Mouse (Mus musculus): ENCODE measurements around the gene Lamb3. TPM values are rescaled to one million over a fixed set of nuclear protein-coding genes. Genes with fewer than 3 reads are reported as not detected.

Lamb3 gene
- total RNA-seq, 2 experiments from 2014 or later: 1.2 to 1.8 TPM

DNA sequence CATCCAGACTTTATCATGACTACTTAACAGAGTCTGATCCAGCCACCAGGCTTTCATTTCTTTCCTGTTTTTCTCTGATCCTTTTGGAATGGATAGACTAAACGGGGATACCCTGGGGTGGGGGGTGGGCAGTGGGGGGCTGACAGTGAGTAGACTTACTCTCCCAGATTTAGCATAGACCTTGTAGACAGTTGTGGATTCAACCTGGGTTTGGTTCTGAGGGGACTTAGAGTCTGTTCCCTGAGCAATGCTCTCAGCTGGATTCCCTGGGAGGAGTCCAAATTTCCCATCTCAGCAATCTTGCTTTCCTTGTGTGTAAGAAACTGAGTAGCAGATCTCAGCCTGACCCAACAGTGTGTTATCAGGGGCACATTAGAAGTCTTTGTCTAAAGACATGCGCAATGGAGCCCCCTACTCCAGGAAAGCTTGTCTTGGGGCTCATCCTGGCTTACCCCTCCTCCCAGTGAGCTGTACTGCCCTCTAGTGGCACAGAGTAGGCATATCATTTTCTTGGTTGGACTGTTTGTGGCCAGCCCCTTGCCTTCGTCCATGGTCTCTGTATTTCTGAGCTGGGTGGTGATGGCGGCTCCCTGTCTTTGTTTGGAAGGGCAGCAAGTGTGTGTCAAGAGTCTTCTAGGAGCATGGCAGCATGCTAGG lies 169.1 kb downstream of the Lamb3 start:
- peak; percentile 63 to 73 for DNase-seq (ENCODE audit: low spot score in 2 of 2)

DNA sequence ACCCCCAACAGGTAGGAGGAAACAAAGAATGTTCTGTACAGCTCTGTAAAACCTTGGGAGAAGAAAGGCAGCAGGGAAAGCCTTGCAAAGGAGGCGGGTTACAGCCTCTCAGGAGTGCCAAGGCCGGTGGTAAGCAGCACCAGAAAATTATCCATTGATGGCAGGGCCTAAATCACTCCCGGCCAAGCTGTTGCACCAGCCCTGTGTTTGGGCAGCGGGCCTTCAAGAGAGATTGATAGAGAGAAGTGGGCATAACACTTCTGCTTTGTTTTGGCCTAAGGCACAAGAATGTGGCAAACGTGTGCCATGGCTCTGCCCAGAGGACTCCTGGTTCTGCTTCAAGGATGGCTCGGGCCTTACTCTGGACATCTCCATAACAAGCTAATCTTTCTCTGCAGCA lies 172.1 kb downstream of the Lamb3 start:
- no peak for DNase-seq (ENCODE audit: low spot score in 2 of 2)

DNA sequence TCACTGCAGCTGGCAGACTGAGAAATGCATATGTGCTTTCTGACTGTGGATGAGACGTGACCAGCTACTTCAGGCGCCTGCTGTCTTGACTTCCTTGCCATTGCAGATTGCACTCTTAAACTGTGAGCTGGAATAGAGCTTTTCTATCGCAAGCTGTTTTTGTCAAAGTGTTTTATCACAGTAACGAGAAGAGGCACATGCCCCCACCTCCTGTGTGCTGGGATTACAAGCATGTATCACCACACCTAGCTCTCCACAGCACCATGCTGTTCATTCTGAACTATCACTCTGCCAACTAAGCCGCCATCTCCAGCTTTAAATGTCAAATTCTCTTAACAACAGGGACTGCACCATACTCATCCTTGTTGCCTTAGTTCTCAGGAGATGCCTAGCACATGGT lies 173.4 kb downstream of the Lamb3 start:
- no peak for DNase-seq (ENCODE audit: low spot score in 2 of 2)

DNA sequence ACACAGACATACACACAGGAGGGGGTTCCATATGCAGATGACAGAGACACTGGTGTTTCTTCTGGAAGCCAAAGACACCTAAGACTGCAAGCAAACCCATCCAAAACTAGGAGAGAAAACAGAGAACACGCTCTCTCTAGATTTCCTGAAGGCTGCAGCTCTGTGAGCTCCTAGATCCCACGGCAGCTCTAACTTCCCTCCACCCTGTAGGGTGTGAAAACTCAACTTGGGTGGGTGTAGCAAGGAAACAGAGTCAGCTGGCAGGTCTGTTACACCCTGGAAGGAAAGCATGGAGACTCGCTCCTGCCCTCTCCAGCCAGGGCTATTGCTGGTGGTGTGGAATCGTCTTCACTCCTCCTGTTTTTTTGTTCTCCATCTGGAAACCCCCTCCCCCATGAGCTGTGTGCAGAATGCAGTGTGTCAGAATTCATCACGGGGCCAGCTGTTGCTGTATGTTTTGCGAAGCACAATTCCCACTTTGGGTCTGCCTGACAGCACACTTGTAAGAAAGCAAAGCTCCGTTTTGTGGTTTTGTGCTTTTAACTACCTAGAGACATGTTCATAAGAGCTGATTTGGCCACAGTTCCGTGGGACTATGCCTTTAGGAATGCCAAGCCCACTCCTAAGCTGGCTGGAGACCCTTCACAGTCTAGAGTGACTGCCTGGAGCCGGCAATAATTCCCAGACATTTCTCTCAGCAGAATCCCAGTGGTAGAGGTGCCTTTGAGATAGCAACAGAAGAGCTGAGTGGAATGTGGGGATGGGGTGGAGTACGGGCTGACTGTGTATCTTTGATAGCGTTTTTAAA lies 174.3 kb downstream of the Lamb3 start:
- DNase-seq (ENCODE audit: low spot score in 2 of 2): peak in 1 of 2 experiments; percentile 32

DNA sequence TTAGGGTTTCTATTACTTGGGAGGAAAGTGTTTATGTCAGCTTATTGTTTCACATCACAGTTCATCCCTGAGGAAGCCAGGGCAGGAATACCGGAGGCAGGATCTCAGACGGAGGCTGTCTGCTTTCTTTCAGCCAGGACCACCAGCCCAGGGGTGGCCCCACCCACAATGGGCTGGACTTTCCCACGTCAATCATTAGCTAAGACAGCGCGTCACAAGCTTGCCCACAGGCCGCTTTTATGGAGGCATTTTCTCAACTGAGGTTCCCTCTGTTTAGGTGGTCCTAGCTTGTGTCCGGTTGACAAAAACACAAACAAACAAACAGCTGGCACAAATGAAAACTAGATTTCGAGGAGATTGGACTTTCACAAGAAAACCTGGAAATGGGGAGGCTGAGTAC lies 174.9 kb downstream of the Lamb3 start:
- DNase-seq (ENCODE audit: low spot score in 2 of 2): no peak

DNA sequence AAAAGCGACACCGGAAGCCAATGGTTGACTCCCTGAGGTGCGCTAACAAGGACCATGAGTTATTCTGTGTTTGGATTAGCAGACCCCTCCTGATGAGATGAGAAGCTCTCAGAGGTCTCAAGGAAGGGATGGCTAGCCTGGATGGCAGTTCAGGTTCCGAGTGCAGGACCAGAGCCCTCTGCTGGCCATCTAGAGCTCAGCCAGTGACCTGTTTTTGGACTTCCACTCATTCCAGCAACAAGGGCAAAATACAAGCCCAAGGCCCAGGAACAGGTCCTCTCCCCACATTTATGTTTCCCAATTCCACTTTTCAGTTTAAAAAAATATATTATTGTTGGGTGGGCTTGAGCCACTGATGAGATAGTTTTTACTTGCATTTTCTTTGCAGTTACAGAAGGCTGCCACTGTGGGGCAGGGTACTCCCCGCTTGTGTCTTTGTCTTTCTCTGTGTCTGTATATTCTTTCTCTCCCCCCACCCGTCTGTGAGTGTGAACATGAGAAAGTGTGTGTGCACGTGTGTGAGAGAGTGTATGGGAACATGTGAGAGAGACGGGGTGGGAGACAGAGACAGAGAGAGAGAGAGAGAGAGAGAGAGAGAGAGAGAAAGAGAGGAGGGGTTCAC lies 175.5 kb downstream of the Lamb3 start:
- DNase-seq (ENCODE audit: low spot score in 2 of 2): peak; percentile 53 to 68

DNA sequence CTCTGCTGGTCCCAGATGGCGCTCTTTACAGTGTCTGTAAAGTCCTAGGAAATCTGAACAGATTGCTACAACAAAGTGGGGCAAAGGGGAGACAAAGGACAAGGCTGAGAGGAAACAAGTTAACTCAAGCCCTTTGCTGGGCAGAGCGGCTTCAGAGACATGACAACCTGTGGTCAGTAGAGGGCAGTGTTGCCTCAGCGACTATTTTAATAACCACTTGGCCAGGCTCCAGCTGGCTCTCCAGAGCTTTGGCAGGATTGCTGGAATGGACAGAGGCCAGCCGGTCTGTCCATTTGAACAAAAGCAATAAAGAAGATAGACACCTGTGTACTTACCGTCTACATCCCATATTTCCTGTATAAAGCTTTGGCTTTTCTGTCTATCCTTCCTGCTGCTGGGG lies 178.6 kb downstream of the Lamb3 start:
- peak; percentile 89 to 91 for DNase-seq (ENCODE audit: low spot score in 2 of 2)

DNA sequence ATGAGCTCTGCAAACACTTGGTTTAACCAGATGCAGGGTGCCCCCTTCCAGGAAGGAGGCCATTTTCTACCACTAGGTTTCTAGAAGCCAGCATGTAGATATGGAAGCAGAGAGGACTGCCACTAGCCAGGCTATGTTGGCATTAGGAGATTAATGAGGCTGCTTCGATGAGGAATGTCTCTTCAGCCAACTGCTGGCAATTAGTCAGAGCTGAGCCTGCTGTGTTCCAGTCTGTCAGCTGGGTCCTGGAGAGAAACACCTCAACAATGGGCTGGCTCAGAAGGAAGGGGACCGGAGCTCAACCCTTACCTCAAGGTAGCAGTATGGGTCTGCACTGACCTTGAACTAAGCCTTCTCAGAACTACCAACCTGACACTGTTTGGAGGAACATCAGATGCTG lies 179.7 kb downstream of the Lamb3 start:
- no peak for DNase-seq (ENCODE audit: low spot score in 2 of 2)

DNA sequence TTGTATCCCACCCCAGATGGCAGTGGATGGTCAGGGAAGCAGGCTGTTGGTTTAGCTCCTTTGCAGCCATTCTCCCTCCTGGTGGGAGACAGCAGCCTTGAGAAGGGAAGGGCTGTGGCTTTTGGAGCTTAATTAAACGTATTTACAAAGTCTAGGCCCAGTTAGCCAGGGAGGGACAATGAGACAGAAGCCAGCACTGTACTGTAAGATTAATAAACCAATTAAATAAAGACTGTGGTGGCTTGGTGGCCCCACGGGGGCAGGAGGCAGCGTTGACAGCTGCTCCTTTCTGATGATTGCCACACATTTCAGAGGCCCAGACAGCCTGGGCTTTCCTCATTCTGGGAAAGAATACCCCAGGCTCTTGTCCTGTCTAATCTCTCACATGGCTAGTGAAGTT lies 182.0 kb downstream of the Lamb3 start:
- no peak for DNase-seq (ENCODE audit: low spot score in 2 of 2)

DNA sequence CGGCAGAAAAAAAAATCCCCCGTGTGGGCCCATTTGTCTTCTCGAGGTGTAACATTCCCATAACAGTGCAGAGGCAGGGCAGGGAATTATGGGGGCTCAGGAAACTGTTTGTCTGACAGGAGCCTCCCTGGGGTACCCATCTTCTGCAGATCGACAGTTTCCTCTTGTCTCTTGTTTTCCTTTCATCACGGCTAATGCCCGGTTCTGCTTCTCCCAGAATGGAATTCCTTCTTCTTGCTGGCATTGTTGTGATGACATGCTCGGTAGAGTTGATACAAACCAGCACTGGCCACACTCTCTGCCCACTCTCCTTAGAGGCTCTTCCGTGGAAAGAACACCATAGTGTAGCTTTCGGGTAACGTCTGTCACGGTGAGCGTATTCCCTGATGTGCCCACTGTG lies 182.5 kb downstream of the Lamb3 start:
- DNase-seq (ENCODE audit: low spot score in 2 of 2): no peak

DNA sequence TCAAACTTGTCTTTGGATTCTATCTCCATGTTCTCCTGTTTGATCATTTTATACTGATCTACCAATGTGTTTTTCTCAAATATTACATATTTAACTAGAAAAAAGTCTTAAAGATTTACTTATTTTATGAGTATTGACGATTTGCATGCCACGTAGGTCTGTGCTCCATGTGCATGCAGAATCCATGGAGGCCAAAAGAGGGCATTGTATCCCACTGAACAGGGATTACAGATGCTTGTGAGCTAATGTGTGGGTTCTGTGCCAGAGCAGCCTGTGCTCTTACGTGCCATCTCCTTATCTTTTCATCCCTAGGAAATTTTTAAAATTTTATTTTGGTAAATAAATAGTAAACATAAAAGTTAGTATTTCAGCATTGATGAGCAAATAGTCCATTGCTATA lies 184.8 kb downstream of the Lamb3 start:
- DNase-seq (ENCODE audit: low spot score in 2 of 2): no peak

Other genes starting within 250 kb of the Lamb3 start
- 10 to 100 TPM; 21.9 to 24.2 TPM for gene Syt14, start 171.9 kb upstream of the Lamb3 start, total RNA-seq (2021)
- gene Diexf, start 77.4 kb upstream of the Lamb3 start, total RNA-seq (2021): 10 to 100 TPM; 21.1 to 21.5 TPM
- 1 to 10 TPM; 1.0 TPM for gene Irf6, start 54.6 kb upstream of the Lamb3 start, total RNA-seq (2021)
- 1 to 10 TPM; 6.7 to 7.3 TPM for gene A130010J15Rik, start 39.7 kb upstream of the Lamb3 start, total RNA-seq (2021)
- gene Traf3ip3, start 6.0 kb upstream of the Lamb3 start, total RNA-seq (2021): 1 to 10 TPM; 2.7 to 3.0 TPM
- 10 to 100 TPM; 31.5 to 35.3 TPM for gene Hsd11b1, start 56.4 kb downstream of the Lamb3 start, total RNA-seq (2021)
- 1 to 10 TPM; 6.7 to 9.3 TPM for gene G0s2, start 65.5 kb downstream of the Lamb3 start, total RNA-seq (2021)
- 10 to 100 TPM; 39.3 to 40.3 TPM for gene Camk1g, start 162.6 kb downstream of the Lamb3 start, total RNA-seq (2021)

Data from layer of hippocampus, postnatal 10 days (tissue).